27 mouse cellular contexts compared by ENCODE assay signal in the genomic region with DNA sequence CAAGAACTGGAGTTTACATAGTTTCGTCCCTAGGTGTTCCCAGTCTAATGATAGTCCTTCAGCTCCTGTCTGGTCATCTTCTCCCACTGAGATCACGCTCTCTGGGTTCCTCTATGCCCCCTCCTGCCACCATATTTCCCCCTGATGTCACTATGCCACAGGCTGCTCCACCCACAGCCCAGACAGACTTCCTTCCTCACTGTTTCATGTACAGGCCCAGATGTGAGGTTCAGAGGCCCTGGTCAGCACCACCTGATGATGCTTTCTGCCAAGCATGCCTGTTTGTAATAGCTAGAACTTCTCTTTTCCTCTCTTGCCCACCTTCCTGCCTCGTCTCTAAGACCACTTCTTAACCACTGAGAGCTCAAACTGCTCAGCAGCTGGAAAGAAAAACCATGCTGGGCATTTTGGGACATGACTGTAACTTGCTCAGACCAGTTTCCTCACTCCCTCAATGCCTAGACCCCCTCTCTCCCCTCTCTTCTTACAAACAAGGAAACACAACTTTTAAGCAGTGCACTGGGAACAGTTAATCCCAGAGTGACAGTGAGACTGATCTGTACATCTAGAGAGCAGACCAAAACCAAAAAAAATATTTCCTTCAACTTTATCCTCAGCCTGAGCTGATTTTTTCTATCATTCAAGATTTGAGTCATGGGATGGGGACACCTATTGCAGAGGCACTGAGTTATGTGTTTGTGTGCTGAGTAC.
A peak's percentile ranks its signal among the peaks of the same experiment; 100 is the strongest.
DNase-seq lines count a peak whose midpoint lies in the region; ATAC-seq and TF ChIP-seq lines count a peak whose summit lies in the region.
"Had no signal": no experiment of that assay in that cellular context is flagged by ENCODE, and none has a peak within 500 bp of the region (broad histone marks: within the 10 kb centered on the region; RNA-seq: fewer than 3 reads in every experiment).

No protein-coding gene starts in this region.

- DNase-seq in stomach, postnatal 0 days (ENCODE audit: low spot score), result no peak
- no peak for DNase-seq in layer of hippocampus, postnatal 36 days
- no peak for DNase-seq in heart, postnatal 4 days
- no peak for DNase-seq in liver
- DNase-seq: adrenal gland, adult 8-10 months; adrenal gland, postnatal 25 days; cerebellum, adult 11-12 months; cerebellum, adult 8-10 months; cerebellum, postnatal 10 days; cerebellum, postnatal 36 days; forebrain, postnatal 0 days; gastrocnemius, postnatal 36 days; heart, adult 11 months; heart, postnatal 10 days; heart, postnatal 36 days had no signal

- no peak overlapping the region for H3K9ac ChIP-seq in embryonic facial prominence, embryonic 15.5 days
- no peak overlapping the region for H3K9ac ChIP-seq in stomach, postnatal 0 days (ENCODE audit: low read length)
- H3K9ac ChIP-seq: embryonic facial prominence, embryonic 12.5 days; forebrain, postnatal 0 days; heart, embryonic 12.5 days; heart, embryonic 15.5 days; hindbrain, embryonic 12.5 days; hindbrain, embryonic 15.5 days had no signal

- no peak overlapping the region for H3K4me2 ChIP-seq in embryonic facial prominence, embryonic 15.5 days (replicated peaks)
- no peak overlapping the region for H3K4me2 ChIP-seq in stomach, postnatal 0 days (replicated peaks; ENCODE audit: low read depth)
- H3K4me2 ChIP-seq: embryonic facial prominence, embryonic 12.5 days; heart, embryonic 12.5 days; heart, embryonic 15.5 days; hindbrain, embryonic 12.5 days; hindbrain, embryonic 15.5 days had no signal

- WGBS in embryonic facial prominence, embryonic 15.5 days, result 64% methylated on average over 3 of the region's 3 CpGs
- 68% methylated on average over 3 of the region's 3 CpGs for WGBS in stomach, postnatal 0 days

- H3K36me3 ChIP-seq in embryonic facial prominence, embryonic 15.5 days, result no peaks in the 10 kb centered on the region
- no peaks in the 10 kb centered on the region for H3K36me3 ChIP-seq in stomach, postnatal 0 days (ENCODE audit: control insufficient read depth, insufficient read depth, low read length)
- H3K36me3 ChIP-seq: embryonic facial prominence, embryonic 12.5 days; heart, embryonic 12.5 days; heart, embryonic 15.5 days; hindbrain, embryonic 12.5 days; hindbrain, embryonic 15.5 days had no signal

- no peak for TF ChIP-seq CTCF in stomach, postnatal 0 days (IDR thresholded peaks at IDR 0.05; ENCODE audit: low read depth)

- peaks cover 3% of the 10 kb centered on the region; the same call in 1 of the 2 replicates for H3K4me1 ChIP-seq in embryonic facial prominence, embryonic 15.5 days
- H3K4me1 ChIP-seq in stomach, postnatal 0 days (replicated peaks; ENCODE audit: control insufficient read depth, insufficient read depth), result no peaks in the 10 kb centered on the region
- H3K4me1 ChIP-seq: embryonic facial prominence, embryonic 12.5 days had no signal

- H3K27ac ChIP-seq in embryonic facial prominence, embryonic 15.5 days (replicated peaks), result peak overlapping the region; percentile 28; the same call in 1 of the 2 replicates
- H3K27ac ChIP-seq in stomach, postnatal 0 days (replicated peaks), result peak overlapping the region; percentile 70
- H3K27ac ChIP-seq: embryonic facial prominence, embryonic 12.5 days; heart, embryonic 15.5 days; hindbrain, embryonic 12.5 days; hindbrain, embryonic 15.5 days had no signal

- no peaks in the 10 kb centered on the region for H3K9me3 ChIP-seq in embryonic facial prominence, embryonic 15.5 days (replicated peaks)
- no peaks in the 10 kb centered on the region for H3K9me3 ChIP-seq in stomach, postnatal 0 days (ENCODE audit: control insufficient read depth, low read length)
- H3K9me3 ChIP-seq: embryonic facial prominence, embryonic 12.5 days; heart, embryonic 12.5 days; heart, embryonic 15.5 days; hindbrain, embryonic 12.5 days; hindbrain, embryonic 15.5 days had no signal

- peak; percentile 39 for TF ChIP-seq EP300 in stomach, postnatal 0 days (optimal IDR thresholded peaks at IDR 0.05)

- no peaks in the 10 kb centered on the region for H3K27me3 ChIP-seq in embryonic facial prominence, embryonic 15.5 days
- no peaks in the 10 kb centered on the region for H3K27me3 ChIP-seq in stomach, postnatal 0 days (ENCODE audit: control insufficient read depth, insufficient read depth, low read length)
- H3K27me3 ChIP-seq: embryonic facial prominence, embryonic 12.5 days; heart, embryonic 12.5 days; heart, embryonic 15.5 days; hindbrain, embryonic 12.5 days; hindbrain, embryonic 15.5 days had no signal

- no peak overlapping the region for H3K4me3 ChIP-seq in embryonic facial prominence, embryonic 15.5 days (replicated peaks)
- H3K4me3 ChIP-seq in stomach, postnatal 0 days (ENCODE audit: low read depth, low read length), result no peak overlapping the region
- H3K4me3 ChIP-seq: embryonic facial prominence, embryonic 12.5 days; heart, embryonic 12.5 days; heart, embryonic 15.5 days; hindbrain, embryonic 12.5 days; hindbrain, embryonic 15.5 days had no signal

- peak; percentile 83 for ATAC-seq in common myeloid progenitor, adult 5-6 weeks (replicated peaks; ENCODE audit: low read depth, poor library complexity, severe bottlenecking)
- ATAC-seq in embryonic facial prominence, embryonic 15.5 days (ENCODE audit: insufficient number of reproducible peaks, low FRiP score, low TSS enrichment, low read depth), result no peak
- ATAC-seq in megakaryocyte, adult 5-6 weeks (ENCODE audit: poor library complexity, severe bottlenecking), result 0 out of 2 replicates have a peak, but pooled peaks have one; percentile 21
- ATAC-seq in stomach, postnatal 0 days (ENCODE audit: low FRiP score, low TSS enrichment), result peak; percentile 63; the same call in 1 of the 2 replicates
- ATAC-seq: activated CD4-positive, CD25-positive, alpha-beta regulatory T cell, adult 4 months; CD4-positive, CD25-positive, alpha-beta regulatory T cell, adult 4 months; forebrain, embryonic 14.5 days; forebrain, postnatal 0 days; intestine, postnatal 0 days had no signal
